Mouse (Mus musculus) neural tube, embryonic 13.5 days (tissue): Measurements from ENCODE around the gene Srpk1. TPM values are rescaled to one million over a fixed set of nuclear protein-coding genes. Genes with fewer than 3 reads are reported as not detected.

ENCODE experiments used
- ATAC-seq: fragments of 200-750 bp; cut with Nextera tagmentation; 2 replicates; pipeline ENCODE4 v1.8.0; 2017; ENCODE audit warnings: low read depth, mild to moderate bottlenecking, moderate TSS enrichment, moderate library complexity
- H3K27ac ChIP-seq: fragments of 300-500 bp; sonication (generic); replicated peaks from 2 replicates; pipeline ENCODE4 v1.5.1; 2015; ENCODE audit warnings: moderate library complexity, mild to moderate bottlenecking, inconsistent platforms
- H3K27me3 ChIP-seq: fragments of 300-500 bp; sonication (generic); 2 replicates; pipeline ENCODE4 v1.6.1; 2015; ENCODE audit warnings: mild to moderate bottlenecking, inconsistent platforms
- H3K36me3 ChIP-seq: fragments of 300-500 bp; sonication (generic); 2 replicates; pipeline ENCODE4 v1.6.1; 2015; ENCODE audit warnings: mild to moderate bottlenecking, inconsistent platforms
- H3K4me1 ChIP-seq: fragments of 300-500 bp; sonication (generic); replicated peaks from 2 replicates; pipeline ENCODE4 v1.6.1; 2015; ENCODE audit warnings: inconsistent platforms
- H3K4me2 ChIP-seq: fragments of 300-500 bp; sonication (generic); 2 replicates; pipeline ENCODE4 v1.6.1; 2015; ENCODE audit warnings: inconsistent platforms, mild to moderate bottlenecking, moderate library complexity
- H3K4me3 ChIP-seq: fragments of 300-500 bp; sonication (generic); 2 replicates; pipeline ENCODE4 v1.5.1; 2015; ENCODE audit warnings: mild to moderate bottlenecking, inconsistent platforms
- H3K9ac ChIP-seq: fragments of 300-500 bp; sonication (generic); 2 replicates; pipeline ENCODE4 v1.6.1; 2015; ENCODE audit warnings: moderate library complexity, mild to moderate bottlenecking, inconsistent platforms
- H3K9me3 ChIP-seq: fragments of 300-500 bp; sonication (generic); 2 replicates; pipeline ENCODE4 v1.6.1; 2016; ENCODE audit warnings: inconsistent platforms
- WGBS: fragments of 180-500 bp; shearing (Covaris S2); methylation state at CpG from one replicate; pipeline ENCODE4 v1.1.7; 2015; 5-methylcytosine and 5-hydroxymethylcytosine counted together
- polyA plus RNA-seq: library from polyadenylated mRNA; unstranded; fragments of >200 nt; fragmentation: Nextera tagmentation; extraction: Ambion mirVana; gene quantifications from 2 replicates; pipeline ENCODE4 v1.2.1, GENCODE M21; 2015

Gene Srpk1
- polyA plus RNA-seq, 1 experiment from 2014 or later: 91.2 TPM

DNA sequence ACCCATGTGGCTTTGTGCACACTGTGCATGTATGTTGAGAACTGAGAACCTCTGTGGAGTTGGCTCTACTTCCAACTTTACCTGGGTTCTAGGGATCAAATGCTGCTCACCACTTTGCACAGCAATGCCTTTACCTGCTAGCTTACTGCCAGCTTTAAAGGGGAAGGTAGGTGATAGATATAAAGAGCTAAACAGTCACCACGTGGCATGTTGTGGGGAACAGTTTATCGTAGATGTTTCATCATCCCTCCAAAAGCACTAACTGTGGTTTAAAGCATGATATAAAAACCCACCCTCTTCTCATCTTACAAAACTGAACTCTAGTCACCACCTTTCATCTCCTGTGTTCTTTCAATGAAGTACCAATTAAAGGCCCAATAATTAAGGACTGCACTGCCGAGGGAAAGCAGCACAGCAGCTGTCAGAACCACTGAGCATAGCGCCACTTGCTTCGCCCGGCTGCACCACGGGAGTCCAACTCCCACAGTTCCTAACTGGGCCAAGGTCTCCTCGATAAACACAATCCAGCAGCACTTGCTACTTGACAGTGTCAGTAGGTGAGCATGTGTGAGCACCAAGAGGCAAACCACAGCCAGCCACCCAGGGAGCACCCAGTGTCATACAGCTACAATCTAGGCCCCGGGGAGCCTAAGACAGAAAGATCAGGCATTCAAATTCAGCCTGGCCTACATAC, 20.8 kb downstream of the Srpk1 start:
- 79% methylated on average over 9 of the region's 9 CpGs for WGBS
- no peak overlapping the region for H3K27ac ChIP-seq
- no peak overlapping the region for H3K9ac ChIP-seq
- H3K36me3 ChIP-seq: peaks cover 94% of the 10 kb centered on the region
- ATAC-seq: no peak
- H3K4me1 ChIP-seq: no peaks in the 10 kb centered on the region
- H3K4me3 ChIP-seq: no peak overlapping the region
- no peaks in the 10 kb centered on the region for H3K27me3 ChIP-seq
- no peak overlapping the region for H3K4me2 ChIP-seq
- H3K9me3 ChIP-seq: no peaks in the 10 kb centered on the region

- no peaks in the 10 kb centered on the region for H3K27me3 ChIP-seq
- no peak overlapping the region for H3K4me3 ChIP-seq
- H3K4me1 ChIP-seq: no peaks in the 10 kb centered on the region
- H3K36me3 ChIP-seq: peaks cover 94% of the 10 kb centered on the region
- H3K27ac ChIP-seq: no peak overlapping the region
- no peak overlapping the region for H3K9ac ChIP-seq
- WGBS: 92% methylated on average over 5 of the region's 5 CpGs
- no peak for ATAC-seq
- no peaks in the 10 kb centered on the region for H3K9me3 ChIP-seq
- H3K4me2 ChIP-seq: no peak overlapping the region
These were observed 21.7 kb downstream of the Srpk1 start for GRCm38 (mm10) chr17:28600780-28601179.

DNA sequence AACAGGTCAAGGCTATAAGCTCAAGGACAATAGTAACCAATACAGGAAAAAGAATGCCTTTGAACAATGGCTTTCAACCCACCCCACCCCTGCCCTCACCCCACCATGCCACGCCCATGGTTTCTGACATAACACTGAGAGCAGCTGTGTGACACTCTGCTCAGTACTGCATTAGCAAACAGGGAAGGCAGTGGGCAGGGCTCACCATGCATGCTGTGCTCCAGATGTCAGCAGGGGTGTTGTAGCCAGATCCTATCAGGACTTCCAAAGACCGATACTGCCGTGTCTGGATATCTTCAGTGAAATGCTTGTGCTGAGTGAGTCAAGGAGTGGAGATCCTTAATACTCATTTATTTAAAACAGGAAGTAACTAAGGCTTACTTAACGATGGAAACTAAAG, 28.5 kb downstream of the Srpk1 start:
- Histone ChIP-seq H3K27me3 (no peaks in the 10 kb centered on the region), H3K9ac (no peak overlapping the region), H3K4me1 (no peaks in the 10 kb centered on the region), H3K4me3 (no peak overlapping the region), H3K27ac (no peak overlapping the region), H3K36me3 (peaks cover 91% of the 10 kb centered on the region), H3K4me2 (no peak overlapping the region), H3K9me3 (no peaks in the 10 kb centered on the region)
- no peak for ATAC-seq
- WGBS: 80% methylated on average over 4 of the region's 4 CpGs

DNA sequence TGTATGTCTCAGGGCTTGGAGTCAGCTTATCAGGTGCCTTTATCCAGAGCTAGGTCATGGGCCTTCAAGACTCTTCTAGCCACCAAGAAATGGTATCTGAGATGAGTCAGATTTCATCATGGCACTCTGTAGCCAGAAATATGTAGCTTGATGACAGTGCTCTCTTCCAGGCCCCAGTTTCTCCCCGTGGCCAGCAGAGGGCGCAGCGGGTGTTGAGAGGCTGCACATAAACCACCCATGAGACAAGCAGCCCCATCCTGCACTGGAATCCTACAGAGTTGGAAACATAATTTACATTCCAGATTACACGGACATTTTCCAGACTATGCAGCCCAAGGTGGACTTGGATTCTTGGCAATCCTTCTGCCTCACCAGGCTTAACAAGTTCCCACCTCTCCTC, 29.5 kb downstream of the Srpk1 start:
- Histone ChIP-seq H3K27me3 (no peaks in the 10 kb centered on the region), H3K36me3 (peaks cover 93% of the 10 kb centered on the region), H3K4me2 (no peak overlapping the region), H3K9ac (no peak overlapping the region), H3K4me1 (no peaks in the 10 kb centered on the region), H3K9me3 (no peaks in the 10 kb centered on the region), H3K4me3 (no peak overlapping the region), H3K27ac (no peak overlapping the region)
- WGBS: 22% methylated on average over 4 of the region's 4 CpGs
- ATAC-seq: peak; percentile 50; the same call in 1 of the 2 replicates

- H3K4me3 ChIP-seq: no peak overlapping the region
- no peak for ATAC-seq
- H3K27ac ChIP-seq: no peak overlapping the region
- H3K36me3 ChIP-seq: peaks cover 84% of the 10 kb centered on the region
- no peaks in the 10 kb centered on the region for H3K9me3 ChIP-seq
- no peak overlapping the region for H3K4me2 ChIP-seq
- no peaks in the 10 kb centered on the region for H3K27me3 ChIP-seq
- no peak overlapping the region for H3K9ac ChIP-seq
- 96% methylated on average over 5 of the region's 5 CpGs for WGBS
- H3K4me1 ChIP-seq: no peaks in the 10 kb centered on the region
These were observed 31.0 kb downstream of the Srpk1 start for GRCm38 (mm10) chr17:28591476-28591875.

DNA sequence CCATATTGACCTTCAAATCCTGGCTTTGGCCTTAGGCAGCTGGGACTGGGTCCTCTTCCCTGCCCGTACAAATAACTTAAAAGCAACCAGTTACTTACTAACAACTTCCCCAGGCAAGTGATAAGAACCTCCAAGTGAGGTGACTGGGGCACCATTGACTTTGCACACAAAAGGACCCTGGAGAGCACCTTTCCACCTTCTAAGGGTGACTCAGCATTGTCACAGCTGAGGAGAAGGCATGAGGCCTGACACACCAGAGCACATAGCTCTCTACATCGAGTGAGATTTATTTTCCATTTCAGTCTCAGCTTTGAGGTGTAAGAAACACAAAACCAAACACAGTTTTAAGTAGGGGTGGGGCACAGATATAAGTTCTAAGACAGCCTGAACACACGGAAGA, 31.9 kb downstream of the Srpk1 start:
- no peak overlapping the region for H3K4me2 ChIP-seq
- WGBS: 90% methylated on average over 3 of the region's 3 CpGs
- no peak overlapping the region for H3K4me3 ChIP-seq
- no peak overlapping the region for H3K27ac ChIP-seq
- H3K27me3 ChIP-seq: no peaks in the 10 kb centered on the region
- no peaks in the 10 kb centered on the region for H3K4me1 ChIP-seq
- no peaks in the 10 kb centered on the region for H3K9me3 ChIP-seq
- no peak for ATAC-seq
- peaks cover 75% of the 10 kb centered on the region for H3K36me3 ChIP-seq
- no peak overlapping the region for H3K9ac ChIP-seq

DNA sequence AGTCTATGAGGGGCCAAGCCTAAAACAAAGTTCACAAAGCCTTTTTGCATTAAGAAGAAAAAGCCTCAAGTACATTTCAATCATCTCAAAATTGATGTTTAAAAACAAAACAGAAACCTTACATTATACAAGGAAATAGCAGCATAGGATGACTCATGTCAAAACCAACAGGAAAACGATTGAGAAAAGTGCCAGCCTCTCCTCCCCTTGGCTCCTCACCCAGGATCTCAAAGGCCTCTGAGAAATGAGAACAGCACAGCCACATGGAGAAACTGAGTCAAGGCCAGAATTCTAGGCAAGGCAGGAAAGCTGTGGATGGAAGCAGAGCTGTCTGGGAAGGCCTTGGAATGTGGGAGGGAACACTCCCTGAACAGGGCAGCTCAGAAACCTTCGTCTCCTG, 33.9 kb downstream of the Srpk1 start:
- no peak overlapping the region for H3K4me3 ChIP-seq
- no peaks in the 10 kb centered on the region for H3K27me3 ChIP-seq
- no peaks in the 10 kb centered on the region for H3K9me3 ChIP-seq
- no peak overlapping the region for H3K4me2 ChIP-seq
- no peak overlapping the region for H3K27ac ChIP-seq
- no peak for ATAC-seq
- no peak overlapping the region for H3K9ac ChIP-seq
- peaks cover 60% of the 10 kb centered on the region for H3K36me3 ChIP-seq
- 85% methylated on average over 2 of the region's 2 CpGs for WGBS
- no peaks in the 10 kb centered on the region for H3K4me1 ChIP-seq

GRCm38 (mm10) chr17:28586509-28586908, 36.0 kb downstream of the Srpk1 start:
- no peak overlapping the region for H3K9ac ChIP-seq
- H3K27me3 ChIP-seq: no peaks in the 10 kb centered on the region
- H3K36me3 ChIP-seq: peaks cover 39% of the 10 kb centered on the region
- 84% methylated on average over 3 of the region's 3 CpGs for WGBS
- H3K9me3 ChIP-seq: no peaks in the 10 kb centered on the region
- no peak overlapping the region for H3K27ac ChIP-seq
- no peak for ATAC-seq
- H3K4me1 ChIP-seq: no peaks in the 10 kb centered on the region
- H3K4me3 ChIP-seq: no peak overlapping the region
- H3K4me2 ChIP-seq: no peak overlapping the region

DNA sequence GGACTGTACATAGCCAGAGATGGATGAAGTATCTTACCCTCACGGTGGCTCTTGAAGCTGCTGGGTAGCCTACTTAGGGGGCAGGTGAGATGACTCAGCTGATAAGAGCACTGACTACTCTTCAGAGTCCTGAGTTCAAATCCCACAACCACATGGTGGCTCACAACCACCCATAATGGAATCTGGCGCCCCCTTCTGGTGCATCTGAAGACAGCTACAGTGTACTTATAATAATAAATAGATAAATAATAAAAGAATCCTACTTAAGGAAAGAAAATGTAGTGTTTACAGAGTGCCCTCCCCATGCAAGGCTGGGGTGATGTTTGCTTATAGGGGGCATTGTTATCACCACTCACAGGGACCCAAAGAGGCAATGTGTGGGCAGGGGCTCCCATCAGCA, 41.5 kb downstream of the Srpk1 start:
- H3K4me3 ChIP-seq: no peak overlapping the region
- H3K27ac ChIP-seq: no peak overlapping the region
- ATAC-seq: no peak
- no peaks in the 10 kb centered on the region for H3K9me3 ChIP-seq
- no peaks in the 10 kb centered on the region for H3K36me3 ChIP-seq
- 56% methylated on average over 2 of the region's 2 CpGs for WGBS
- no peak overlapping the region for H3K4me2 ChIP-seq
- peaks cover 3% of the 10 kb centered on the region for H3K27me3 ChIP-seq
- H3K9ac ChIP-seq: no peak overlapping the region
- H3K4me1 ChIP-seq: peaks cover 8% of the 10 kb centered on the region

GRCm38 (mm10) chr17:28580396-28580795, 42.1 kb downstream of the Srpk1 start:
- 0 out of 2 replicates have a peak, but pooled peaks have one; percentile 27 for ATAC-seq
- H3K4me1 ChIP-seq: peaks cover 15% of the 10 kb centered on the region
- no peak overlapping the region for H3K9ac ChIP-seq
- H3K27me3 ChIP-seq: peaks cover 3% of the 10 kb centered on the region
- 3% methylated on average over 9 of the region's 9 CpGs for WGBS
- H3K9me3 ChIP-seq: no peaks in the 10 kb centered on the region
- H3K4me2 ChIP-seq: no peak overlapping the region
- H3K4me3 ChIP-seq: no peak overlapping the region
- H3K27ac ChIP-seq: no peak overlapping the region
- no peaks in the 10 kb centered on the region for H3K36me3 ChIP-seq

GRCm38 (mm10) chr17:28575244-28576125, 47.0 kb downstream of the Srpk1 start, which contains the start of gene Lhfpl5:
Gene Lhfpl5 (plus strand): TSS chr17:28575641.
- Histone ChIP-seq H3K27me3 (peaks cover 3% of the 10 kb centered on the region), H3K9me3 (no peaks in the 10 kb centered on the region), H3K4me1 (peaks cover 14% of the 10 kb centered on the region), H3K36me3 (no peaks in the 10 kb centered on the region), H3K27ac (no peak within 1 kb of the TSS), H3K9ac (peak within 1 kb of the TSS; percentile 58), H3K4me3 (peak within 1 kb of the TSS; percentile 36), H3K4me2 (peak within 1 kb of the TSS; percentile 66)
- ATAC-seq: peak; percentile 89
- WGBS: 15% methylated on average over 50 of the region's 50 CpGs

- H3K4me3 ChIP-seq: no peak overlapping the region
- H3K27me3 ChIP-seq: peaks cover 3% of the 10 kb centered on the region
- no peaks in the 10 kb centered on the region for H3K36me3 ChIP-seq
- no peak overlapping the region for H3K4me2 ChIP-seq
- no peak for ATAC-seq
- WGBS: 85% methylated on average over 6 of the region's 6 CpGs
- no peaks in the 10 kb centered on the region for H3K9me3 ChIP-seq
- no peak overlapping the region for H3K27ac ChIP-seq
- no peak overlapping the region for H3K9ac ChIP-seq
- H3K4me1 ChIP-seq: peaks cover 10% of the 10 kb centered on the region
These were observed 49.6 kb downstream of the Srpk1 start for GRCm38 (mm10) chr17:28572941-28573340.
